Mouse (Mus musculus): ENCODE measurements around the gene Iffo2.

Iffo2 gene

DNA sequence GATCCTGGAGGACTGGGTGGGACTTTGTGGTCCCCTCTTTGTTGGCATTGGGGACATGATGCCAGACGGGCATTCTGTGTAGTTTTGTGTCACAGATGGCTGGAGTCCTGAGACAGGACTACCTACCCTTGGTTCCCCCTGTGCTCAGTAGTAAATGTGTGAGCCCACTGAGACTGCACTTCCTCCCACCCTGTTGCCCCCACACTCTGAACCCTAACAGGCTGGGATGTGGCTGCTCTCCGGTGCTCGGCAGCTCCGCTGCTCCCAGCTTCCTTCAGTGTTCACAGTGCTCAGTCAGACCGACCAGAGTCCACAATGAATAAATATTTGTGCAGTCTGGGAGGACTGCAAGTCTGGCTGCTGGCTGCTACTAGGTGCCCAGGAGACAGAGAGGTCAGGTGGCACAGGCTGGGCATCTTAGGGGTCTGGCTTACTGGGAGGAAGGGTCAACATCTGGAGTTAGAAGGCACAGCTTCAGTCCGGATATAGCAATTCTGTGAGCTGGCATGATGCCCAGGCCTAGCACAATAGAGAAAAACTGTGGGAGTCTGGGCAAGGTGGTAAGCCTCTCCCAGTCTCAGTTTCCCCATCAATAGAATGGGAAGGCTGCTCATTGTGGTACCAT is 51.2 kb downstream of the Iffo2 start:
- no peak for DNase-seq (ENCODE audit: low spot score in 2 of 2)

DNA sequence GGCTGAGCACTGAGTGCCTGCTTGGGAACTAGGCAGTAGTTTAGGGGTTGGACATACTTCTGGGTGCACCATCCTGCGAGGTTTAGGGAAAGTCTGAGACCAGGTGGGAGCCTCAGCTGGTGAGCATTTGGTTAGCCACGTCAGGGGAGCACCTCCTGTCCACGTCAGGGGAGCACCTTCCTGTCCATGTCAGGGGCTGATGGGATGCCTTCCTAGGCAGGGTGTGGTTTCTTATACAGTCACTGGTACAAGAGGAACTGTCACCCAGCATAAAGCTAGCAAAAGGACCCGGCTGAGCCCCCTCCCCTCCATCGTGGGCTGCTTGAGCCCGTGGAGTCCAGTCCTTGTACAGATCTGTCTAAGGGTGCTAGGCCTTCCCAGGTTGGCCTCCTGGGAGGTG is 52.0 kb downstream of the Iffo2 start:
- no peak for DNase-seq (ENCODE audit: low spot score in 2 of 2)

DNA sequence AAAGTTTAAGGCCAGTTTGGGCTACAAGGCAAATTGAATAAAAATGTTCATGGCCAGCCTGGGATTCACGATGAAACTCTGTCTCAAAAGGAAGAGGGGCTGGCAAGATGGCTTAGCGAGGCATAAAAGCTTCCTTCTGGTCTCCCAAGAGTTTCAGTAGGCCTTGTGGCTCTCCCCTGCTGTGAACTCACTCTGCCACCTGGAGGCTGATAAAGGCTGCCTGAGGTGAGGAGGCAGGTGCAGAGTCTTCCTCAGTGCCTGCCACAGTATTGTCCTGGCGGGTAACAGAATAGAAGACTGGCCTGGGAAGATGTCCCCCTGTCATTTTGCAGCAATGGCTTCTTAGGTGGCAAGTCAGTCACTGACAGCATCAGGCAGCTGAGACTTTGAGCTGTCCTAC is 52.6 kb downstream of the Iffo2 start:
- DNase-seq (ENCODE audit: low spot score in 2 of 2), result no peak

DNA sequence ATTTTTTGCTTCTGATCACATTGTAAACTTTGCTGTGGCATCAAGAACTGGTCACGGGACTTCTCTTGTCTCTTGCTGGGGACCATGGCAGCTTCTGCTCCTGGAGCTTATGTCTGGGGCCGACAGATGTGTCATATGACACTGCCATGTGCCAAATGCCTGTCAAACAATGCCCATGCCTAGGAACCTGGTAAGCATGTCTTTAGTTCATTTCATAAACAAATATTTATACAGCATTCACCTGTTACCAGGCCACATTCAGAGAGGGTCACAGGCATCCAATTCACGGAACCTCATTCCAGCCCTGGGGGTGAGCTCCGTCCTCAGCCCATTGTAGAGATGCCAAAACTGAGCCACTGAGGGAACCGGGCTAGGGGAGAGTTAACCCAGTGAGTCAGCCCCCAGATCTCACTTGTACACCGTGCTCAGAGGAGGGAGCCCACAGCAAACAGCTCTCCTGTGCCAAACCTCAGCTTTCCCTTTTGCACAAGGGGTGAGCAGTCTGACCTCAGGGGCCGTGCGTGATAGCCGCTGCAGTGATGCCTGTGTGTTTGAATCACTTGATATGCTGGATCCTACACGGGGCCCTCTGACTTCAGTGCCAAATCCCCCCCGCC is 53.4 kb downstream of the Iffo2 start:
- no peak for DNase-seq (ENCODE audit: low spot score in 2 of 2)

DNA sequence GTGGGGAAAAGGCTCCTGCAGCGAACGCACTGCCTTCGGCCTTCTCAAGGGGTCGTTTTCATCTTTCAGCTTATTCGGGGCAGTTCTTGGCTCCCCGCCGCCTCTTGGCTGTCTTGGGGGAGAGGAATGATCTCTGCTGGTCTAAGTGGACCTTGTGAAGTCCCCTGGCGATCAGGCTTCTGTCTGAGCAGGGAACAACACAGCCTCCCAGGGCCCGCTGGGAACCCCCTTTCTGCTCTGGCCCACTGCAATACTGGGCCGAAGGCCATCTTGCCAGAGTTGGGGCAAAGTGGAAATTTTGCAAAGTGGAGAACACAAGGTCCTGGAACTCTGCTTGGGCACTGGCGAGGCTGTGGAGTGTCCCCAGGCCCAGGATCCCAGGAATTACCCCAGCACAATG is 54.4 kb downstream of the Iffo2 start:
- no peak for DNase-seq (ENCODE audit: low spot score in 2 of 2)

DNA sequence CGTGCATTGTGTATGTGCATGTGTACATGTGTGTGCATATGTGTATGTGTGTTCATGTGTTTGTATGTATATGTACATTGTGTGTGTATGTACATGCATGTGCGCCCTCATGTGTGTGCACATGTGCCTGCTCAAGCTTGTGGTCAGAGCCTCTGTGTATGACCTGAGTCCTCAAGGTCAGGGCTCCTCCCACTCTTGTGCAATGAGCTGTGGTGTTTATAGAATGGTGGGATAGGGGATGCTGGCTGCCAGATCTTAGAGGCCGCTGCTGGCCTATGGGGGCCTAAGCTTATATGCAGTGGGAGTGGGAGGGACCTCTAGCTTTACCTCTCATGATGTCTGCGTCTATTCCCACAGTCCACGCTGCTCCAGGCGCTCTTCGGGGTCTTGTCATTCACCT is 55.4 kb downstream of the Iffo2 start:
- no peak for DNase-seq (ENCODE audit: low spot score in 2 of 2)

DNA sequence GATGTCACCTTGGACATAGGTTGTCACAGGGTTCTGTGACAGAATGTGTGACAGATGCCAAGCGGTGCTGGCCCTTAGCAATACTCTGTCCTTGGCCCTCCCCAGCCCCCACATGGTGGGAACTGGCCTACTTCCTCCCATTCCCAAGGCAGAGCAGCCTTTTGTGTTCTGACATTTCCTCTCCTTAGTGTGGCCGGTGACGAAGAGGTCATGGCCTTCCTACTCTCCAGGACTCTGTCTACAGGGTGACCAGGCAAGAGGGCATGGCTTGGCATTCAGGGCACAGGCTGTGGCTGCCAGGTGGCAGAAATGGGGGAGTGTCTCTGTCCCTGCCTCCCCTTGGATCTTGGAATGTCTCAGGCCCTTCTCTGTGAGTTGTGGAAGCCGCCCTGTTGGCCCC is 57.0 kb downstream of the Iffo2 start:
- DNase-seq (ENCODE audit: low spot score in 2 of 2), result no peak

DNA sequence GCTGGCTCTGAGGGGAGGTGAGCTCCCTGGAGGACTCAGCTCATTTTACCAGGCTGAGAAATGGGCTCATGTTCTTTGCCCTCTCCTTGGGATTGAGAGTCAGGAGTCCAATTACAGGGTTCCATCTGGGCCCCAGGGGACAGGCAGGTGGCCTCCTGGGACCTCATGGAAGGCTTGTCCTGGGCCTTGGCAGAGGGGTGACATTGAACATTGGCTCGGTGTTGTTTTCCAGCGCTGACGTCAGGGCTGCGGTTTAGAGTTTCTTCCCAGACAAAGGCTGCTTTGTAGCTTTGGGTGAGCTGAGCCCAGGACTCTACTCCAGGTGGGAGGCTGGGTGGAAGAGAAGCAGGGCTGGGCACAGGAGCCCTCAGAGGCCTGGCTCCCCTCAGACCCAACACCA is 57.4 kb downstream of the Iffo2 start:
- DNase-seq (ENCODE audit: low spot score in 2 of 2), result no peak

DNA sequence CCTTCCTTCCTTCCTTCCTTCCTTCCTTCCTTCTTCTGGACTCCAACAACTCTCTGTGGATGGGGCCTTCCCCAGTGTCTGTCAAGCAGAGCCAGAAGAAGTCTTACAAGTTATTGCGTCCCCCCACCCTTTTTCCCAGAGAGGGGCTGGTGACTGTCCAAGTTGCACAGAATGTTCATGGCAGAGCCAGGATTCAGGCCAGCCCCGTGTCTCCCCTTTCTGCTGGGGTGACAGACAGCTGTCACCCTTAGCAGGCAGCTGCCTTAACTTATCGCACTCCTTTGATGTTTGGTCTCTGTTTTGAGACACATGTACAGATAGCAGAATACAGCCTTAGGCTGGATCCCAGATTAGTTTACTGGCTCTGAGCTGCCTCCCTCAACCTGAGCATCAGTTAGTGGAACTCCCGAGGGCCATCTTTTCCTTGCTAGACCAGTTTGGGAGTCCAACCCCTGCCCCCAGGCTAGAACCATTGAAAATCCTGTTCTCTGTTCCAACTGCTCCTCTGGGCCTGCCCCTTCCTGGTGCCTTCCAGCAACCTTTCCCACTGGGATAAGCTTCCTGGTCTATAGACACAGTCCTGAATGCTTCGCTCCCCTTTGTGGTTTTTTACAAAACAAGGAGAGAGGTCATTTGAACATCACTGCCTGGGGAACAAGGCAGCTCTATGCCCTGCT is 59.1 kb downstream of the Iffo2 start:
- no peak for DNase-seq (ENCODE audit: low spot score in 2 of 2)

DNA sequence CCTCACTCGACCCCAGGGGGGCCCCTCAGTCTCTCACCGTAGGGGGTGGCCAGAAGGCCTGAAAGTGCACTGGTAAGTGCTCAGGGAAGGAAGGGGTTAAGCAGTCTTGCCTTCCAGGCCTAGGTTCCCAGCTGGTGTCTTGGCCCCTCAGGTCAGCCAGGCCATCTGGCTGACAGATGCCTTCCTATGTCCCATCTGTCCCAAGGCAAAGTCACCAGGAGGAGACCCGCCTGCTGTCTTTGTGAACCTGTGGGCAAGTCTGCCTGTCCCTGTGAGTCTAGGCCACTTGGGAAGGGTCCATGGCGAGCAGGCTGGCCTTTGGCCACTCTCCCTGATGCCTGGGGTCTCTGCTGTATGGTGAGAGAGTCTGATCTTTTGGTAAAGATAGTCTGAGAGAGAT is 60.1 kb downstream of the Iffo2 start:
- no peak for DNase-seq (ENCODE audit: low spot score in 2 of 2)

DNA sequence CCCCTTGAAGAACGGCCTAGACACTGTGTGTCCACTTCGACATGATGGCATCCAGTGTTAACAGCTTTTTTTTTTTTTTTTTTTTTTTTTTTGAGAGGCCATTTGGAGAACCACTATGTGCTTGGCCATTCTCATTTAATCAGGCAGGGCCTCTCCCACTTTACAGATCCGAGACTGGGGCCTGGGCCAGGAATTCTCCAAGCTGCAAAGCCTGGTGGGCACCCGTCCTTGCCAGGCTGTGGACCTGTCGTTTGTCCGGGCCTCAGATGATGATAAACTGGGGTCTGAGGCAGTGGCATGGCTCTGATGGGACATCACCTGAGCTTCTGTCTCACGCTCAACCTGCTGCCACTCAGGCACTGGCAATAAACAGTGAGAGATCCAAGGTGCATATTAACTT is 62.5 kb downstream of the Iffo2 start:
- no peak for DNase-seq (ENCODE audit: low spot score in 2 of 2)

DNA sequence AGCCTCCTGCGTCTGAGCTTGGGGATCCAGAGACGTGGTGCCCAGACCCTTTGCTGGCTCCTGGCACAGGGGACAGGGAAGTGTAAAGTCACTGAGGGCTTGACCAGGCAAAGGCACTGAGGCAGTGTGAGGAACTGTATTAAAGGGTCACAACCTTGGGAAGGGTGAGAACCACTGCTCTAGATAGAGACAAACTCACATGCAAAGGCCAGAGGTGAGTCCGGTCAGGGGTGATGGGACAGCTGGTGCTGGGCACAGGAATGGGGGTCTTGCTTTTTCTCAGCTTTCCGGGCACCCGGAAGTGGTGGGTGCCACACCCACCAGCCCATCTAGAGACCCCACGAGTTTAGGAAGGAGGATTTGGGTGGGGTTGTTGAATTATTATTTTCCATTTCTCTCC is 63.0 kb downstream of the Iffo2 start:
- DNase-seq (ENCODE audit: low spot score in 2 of 2), result no peak

DNA sequence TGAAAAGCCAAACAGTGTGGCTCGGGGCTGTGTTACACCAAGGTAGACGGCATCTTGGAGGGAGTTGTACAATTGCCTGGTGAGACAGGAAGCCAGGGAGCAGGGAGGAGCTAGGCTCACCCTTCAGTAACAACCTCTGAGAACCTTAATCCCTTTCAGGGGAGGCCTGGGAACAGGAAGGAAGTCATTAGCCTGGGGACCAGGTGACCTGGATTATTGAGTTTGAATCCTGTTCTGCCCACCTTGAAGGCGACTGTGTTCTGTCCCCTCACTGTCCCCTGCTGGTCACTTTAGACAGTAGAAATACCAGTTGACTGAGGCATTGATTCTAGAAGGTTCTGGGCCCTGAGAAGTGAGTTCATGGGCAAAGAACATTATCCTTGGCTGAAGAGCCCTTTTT is 63.7 kb downstream of the Iffo2 start:
- DNase-seq (ENCODE audit: low spot score in 2 of 2), result no peak

DNA sequence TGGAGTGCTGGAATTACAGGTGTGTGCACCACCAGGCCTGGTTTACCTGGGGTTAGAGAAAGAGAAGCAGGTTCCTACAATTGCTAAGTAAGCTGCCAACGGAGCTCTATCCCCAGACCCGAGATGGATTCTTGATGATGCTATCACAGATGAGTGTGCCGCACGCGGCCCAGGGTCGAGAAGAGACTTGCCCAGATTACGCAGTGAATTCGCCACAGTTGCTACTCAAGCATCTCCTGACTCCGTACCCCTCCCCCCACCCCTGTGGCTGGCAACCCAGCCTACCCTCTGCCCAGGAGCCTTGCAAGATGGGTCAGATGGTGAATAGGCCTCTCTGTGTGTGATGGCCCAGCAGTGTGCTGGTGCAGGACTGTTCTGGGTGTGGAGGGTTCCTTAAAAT is 66.4 kb downstream of the Iffo2 start:
- DNase-seq (ENCODE audit: low spot score in 2 of 2), result no peak

DNA sequence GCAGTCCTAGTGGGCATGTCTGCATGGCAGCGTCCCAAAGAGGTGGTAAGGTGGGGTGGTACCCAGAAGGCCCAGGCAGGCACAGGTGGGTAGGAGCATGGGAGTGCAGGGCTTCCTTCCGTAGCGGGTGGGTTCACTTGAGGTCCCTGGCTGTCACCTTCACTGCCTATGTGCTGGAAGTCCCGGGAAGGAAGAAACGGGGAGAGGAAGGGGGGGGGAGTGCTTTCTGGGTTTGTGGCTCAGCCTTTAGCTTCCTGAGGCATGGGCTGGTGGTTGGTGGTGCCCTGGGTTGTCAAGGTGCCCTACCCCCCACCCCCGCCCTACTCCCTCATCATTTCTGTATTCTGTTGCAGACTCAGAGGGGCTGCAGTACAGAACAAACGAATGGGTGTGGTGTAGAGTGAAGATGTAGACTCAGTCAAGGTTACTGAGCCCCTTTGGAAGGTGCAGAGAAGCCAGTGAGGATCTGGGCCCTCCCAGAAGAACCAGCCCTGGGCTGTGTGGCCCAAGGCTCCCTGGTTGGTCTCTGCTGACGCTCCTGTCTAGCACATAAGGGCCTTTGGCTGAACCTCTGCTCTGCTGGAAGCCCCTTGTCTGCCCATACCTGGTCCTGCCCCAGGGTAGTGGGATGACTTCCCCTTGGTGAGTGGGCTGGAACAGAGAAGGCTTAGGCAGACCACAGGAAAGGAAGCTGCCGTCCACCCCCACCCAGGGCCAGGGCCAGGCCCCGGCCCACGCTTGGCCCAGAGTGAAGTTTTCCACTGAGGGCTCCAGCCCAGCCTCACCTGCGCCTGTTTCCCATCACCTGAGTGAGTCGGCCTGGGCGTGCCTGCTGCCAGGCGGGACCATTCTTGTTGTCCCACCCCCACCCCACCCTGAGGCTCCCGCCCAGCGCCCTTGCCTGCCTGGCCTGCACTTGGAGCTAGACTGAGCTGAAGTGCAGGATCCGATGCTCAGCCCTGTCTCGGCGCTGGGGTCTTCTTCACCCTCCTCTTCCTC is 67.2 kb downstream of the Iffo2 start:
- DNase-seq (ENCODE audit: low spot score in 2 of 2), result no peak

DNA sequence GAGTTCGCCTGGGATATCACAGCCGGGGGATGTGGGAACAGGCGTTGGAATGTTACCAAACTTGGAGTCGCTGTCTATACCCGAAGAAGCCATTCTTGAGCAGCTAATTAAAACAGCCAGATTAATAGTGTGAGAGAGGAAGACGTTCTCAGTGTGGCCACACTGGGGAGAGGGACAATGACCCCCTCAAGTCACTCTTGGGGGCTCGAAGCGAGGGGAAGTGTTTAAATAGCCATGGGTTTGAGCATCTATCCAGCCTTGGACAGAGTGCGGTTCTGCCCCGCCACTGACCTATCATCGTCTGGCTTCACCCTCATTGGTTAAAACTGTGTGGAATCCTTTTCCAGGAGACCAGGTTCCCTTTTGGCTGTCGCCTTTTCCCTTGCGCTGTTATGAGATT is 68.0 kb downstream of the Iffo2 start:
- no peak for DNase-seq (ENCODE audit: low spot score in 2 of 2)

DNA sequence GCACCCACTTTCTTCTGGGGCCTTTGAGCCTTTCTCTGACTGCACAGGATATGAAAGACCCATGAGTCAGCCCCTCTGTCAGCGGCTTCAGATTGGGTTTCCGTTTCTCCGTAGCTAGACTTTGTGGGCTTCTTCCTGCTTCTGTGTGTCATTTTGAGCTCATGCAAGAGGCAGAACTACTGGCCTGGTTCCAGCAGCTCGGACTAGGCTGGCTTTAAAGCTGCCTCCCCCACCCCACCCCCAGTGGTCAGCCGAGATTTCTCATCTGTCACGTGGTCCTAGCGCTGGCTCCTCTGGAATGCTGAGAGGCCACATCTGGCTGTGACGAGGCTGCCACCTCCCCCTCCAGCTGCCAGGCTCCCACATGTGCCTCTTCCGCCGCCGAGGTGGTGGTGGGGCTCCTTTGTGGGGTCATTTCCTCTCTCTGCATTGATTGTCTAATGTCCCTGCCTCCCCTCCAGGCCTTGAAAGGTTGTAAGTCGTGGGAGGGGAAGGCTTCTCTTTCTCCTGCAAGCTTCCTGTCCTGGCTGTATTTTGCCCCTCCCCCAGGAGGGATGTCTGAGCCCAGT is 68.7 kb downstream of the Iffo2 start:
- DNase-seq (ENCODE audit: low spot score in 2 of 2), result peak; percentile 76 to 80

DNA sequence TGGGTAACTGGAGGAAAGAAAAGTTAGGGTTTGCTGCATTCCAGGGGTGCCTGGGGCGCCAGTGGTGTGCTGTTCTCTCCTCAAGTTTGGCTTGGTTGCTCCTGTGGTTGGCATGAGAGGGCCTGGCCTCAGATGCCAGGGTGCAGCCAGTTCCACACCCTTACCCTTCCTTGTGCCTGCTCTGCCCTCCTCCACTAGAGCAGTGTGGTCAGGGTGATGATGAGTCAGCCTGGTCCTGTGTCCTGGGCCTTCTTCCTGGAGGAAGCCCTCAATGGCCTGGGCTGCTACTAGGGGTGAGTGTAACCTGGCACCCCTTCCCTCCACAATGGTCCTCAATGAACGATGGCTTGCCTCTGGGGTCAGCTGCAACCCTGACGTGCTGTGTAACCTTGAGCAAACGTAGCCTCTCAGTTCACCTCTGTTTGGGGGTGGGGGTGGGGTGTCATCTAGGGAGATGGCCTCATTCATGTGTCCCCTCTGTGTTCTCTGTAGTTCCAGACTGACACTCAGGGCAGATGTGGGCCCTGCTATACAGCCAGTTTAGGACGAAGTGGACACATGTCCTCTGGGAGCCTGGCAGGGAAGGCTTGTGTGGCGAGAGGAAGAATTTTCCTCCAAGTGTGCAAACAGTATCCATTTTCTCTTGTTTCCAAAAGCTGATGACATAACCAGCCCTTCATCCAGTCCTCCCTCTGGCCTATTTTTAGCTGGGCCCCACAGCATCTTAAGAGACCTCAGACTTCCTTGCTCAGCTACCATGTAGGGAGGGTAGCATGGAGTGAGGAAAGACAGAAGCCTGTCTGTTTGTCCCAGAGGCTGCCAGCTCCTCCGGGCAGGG is 71.4 kb downstream of the Iffo2 start:
- DNase-seq (ENCODE audit: low spot score in 2 of 2), result no peak

DNA sequence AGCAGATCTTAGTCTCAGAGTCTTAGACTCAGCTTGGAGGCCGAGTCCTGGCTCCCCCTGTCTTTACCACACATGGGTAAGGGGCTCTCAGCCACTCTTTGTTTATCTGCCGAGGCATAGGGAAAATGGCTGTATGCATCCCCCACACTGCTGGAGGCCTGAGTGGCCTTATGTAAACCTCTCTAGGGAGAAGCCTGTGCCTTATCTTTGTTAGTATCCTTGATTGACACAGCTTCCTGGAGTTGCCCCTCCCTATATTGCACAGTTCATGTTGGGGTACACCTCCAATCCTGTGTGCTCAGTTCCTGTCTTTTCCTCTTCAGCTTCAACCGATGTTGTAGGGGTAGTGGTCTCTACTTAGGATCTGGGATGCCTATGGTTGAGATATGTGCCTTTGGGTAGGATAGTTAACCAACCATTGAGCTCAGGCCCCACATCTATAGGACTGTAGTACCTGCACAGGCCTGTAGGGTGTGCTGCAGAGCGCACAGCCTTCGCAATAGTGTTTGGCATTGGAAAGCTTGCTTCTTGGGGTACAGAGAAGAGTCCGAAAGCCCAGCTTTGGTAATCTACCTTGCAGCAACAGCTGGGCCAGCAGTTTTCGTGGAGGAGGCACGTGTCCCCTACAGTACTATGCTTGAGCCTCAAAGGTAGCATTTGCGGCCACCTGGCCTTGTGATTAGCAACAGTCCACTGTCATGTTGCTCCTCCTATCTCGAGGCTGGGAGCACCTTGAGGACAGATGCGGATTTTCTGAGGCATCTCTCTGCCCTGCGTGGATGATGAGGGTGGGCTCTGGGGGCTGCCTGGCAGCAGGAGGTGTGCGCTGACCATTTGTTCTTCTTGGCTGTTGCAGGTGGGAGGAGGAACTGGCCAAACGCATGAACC is 72.3 kb downstream of the Iffo2 start, which contains the start of gene Gm21969:
Gm21969 (plus strand) TSS at position 830 of the 888 bp plus-strand sequence.
- DNase-seq (ENCODE audit: low spot score in 2 of 2), result peak; percentile 57 to 67

DNA sequence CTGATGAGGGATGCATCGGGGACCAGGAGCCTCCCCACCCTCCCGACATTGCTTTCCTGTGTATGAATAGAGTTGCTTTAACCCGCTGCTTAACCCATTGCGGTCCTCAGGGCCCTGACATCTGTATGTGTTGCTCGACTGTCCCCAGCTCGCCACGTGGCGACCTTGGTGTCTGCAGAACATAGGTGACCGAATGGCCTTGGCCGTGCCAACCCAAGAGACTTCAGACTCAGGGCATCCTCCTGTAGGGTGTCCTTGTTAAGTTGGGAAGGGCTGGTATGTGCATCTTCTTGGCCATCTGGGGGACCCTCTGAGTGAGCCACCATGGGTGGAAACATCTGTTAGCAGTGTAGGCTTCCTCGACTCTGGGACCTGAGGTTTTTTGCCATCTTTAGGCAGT is 74.9 kb downstream of the Iffo2 start:
- no peak for DNase-seq (ENCODE audit: low spot score in 2 of 2)
